ENCODE assay signal across 7 mouse cellular contexts in the genomic region with DNA sequence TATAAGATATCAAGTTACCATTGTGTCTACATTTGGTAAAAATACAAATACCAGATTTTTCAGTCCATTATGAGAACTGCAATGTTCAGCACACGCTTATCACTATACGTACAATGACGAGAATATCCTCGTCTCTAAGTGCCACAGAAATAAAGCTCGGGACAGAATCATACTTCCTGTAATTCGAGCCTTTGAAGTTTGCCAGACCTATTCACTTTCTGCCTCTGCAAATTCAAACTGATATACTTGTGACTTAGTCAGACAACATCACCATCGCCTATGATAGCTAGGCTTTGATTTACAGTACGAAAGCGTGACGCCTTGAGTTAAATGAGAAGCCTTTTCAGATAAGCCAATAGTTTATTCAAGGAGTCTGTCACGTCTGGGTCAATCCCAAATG. TPM values are rescaled to one million over a fixed set of nuclear protein-coding genes. Genes with fewer than 3 reads are reported as not detected.
DNase-seq lines count a peak whose midpoint lies in the region; ATAC-seq lines count a peak whose summit lies in the region.

No protein-coding gene starts in this region.

- no peaks in the 10 kb centered on the region for H3K36me3 ChIP-seq in midbrain, embryonic 10.5 days
- H3K36me3 ChIP-seq in midbrain, embryonic 16.5 days (ENCODE audit: control insufficient read depth, insufficient read depth, low read length), result no peaks in the 10 kb centered on the region
- no peaks in the 10 kb centered on the region for H3K36me3 ChIP-seq in forebrain, embryonic 13.5 days (ENCODE audit: poor library complexity, severe bottlenecking)
- no peaks in the 10 kb centered on the region for H3K36me3 ChIP-seq in limb, embryonic 10.5 days
- no peaks in the 10 kb centered on the region for H3K36me3 ChIP-seq in stomach, embryonic 16.5 days (ENCODE audit: control insufficient read depth, insufficient read depth, low read length)

- H3K27ac ChIP-seq in midbrain, embryonic 10.5 days (replicated peaks), result no peak overlapping the region
- H3K27ac ChIP-seq in midbrain, embryonic 16.5 days (ENCODE audit: low read length), result no peak overlapping the region
- H3K27ac ChIP-seq in forebrain, embryonic 13.5 days, result no peak overlapping the region
- H3K27ac ChIP-seq in limb, embryonic 10.5 days, result no peak overlapping the region
- no peak overlapping the region for H3K27ac ChIP-seq in stomach, embryonic 16.5 days (ENCODE audit: low read length)

- H3K9ac ChIP-seq in midbrain, embryonic 16.5 days (ENCODE audit: low read depth, low read length), result no peak overlapping the region
- no peak overlapping the region for H3K9ac ChIP-seq in forebrain, embryonic 13.5 days
- no peak overlapping the region for H3K9ac ChIP-seq in stomach, embryonic 16.5 days (ENCODE audit: low read length)

- 59% methylated on average over 11 of the region's 11 CpGs for WGBS in midbrain, embryonic 10.5 days
- WGBS in midbrain, embryonic 16.5 days, result 60% methylated on average over 11 of the region's 11 CpGs
- 42% methylated on average over 11 of the region's 11 CpGs for WGBS in forebrain, embryonic 13.5 days
- 28% methylated on average over 11 of the region's 11 CpGs for WGBS in limb, embryonic 10.5 days
- 18% methylated on average over 11 of the region's 11 CpGs for WGBS in stomach, embryonic 16.5 days

- DNase-seq in midbrain, embryonic 10.5 days (ENCODE audit: low spot score), result no peak
- DNase-seq in limb, embryonic 10.5 days (ENCODE audit: low spot score), result no peak
- no peak for DNase-seq in cerebellum, postnatal 25 days
- DNase-seq in ovary, postnatal 36 days (ENCODE audit: low spot score), result no peak

- peaks cover 27% of the 10 kb centered on the region for H3K4me1 ChIP-seq in midbrain, embryonic 10.5 days
- H3K4me1 ChIP-seq in midbrain, embryonic 16.5 days (ENCODE audit: control insufficient read depth, insufficient read depth, low read length), result peaks cover 3% of the 10 kb centered on the region; the same call in 1 of the 2 replicates
- H3K4me1 ChIP-seq in forebrain, embryonic 13.5 days, result peaks cover 13% of the 10 kb centered on the region; the same call in 1 of the 2 replicates
- peaks cover 23% of the 10 kb centered on the region for H3K4me1 ChIP-seq in limb, embryonic 10.5 days
- H3K4me1 ChIP-seq in stomach, embryonic 16.5 days (ENCODE audit: control insufficient read depth, insufficient read depth, low read length), result peaks cover 5% of the 10 kb centered on the region; the same call in 1 of the 2 replicates

- ATAC-seq in midbrain, embryonic 16.5 days, result no peak
- no peak for ATAC-seq in forebrain, embryonic 13.5 days
- ATAC-seq in stomach, embryonic 16.5 days (ENCODE audit: insufficient read depth, low FRiP score), result no peak

- H3K9me3 ChIP-seq in midbrain, embryonic 10.5 days (replicated peaks), result no peaks in the 10 kb centered on the region
- H3K9me3 ChIP-seq in midbrain, embryonic 16.5 days (replicated peaks; ENCODE audit: control insufficient read depth, low read length, poor library complexity, severe bottlenecking), result no peaks in the 10 kb centered on the region
- no peaks in the 10 kb centered on the region for H3K9me3 ChIP-seq in forebrain, embryonic 13.5 days (replicated peaks)
- H3K9me3 ChIP-seq in limb, embryonic 10.5 days (replicated peaks), result no peaks in the 10 kb centered on the region
- no peaks in the 10 kb centered on the region for H3K9me3 ChIP-seq in stomach, embryonic 16.5 days (replicated peaks; ENCODE audit: control insufficient read depth, low read length)

- peak overlapping the region; percentile 24 for H3K4me3 ChIP-seq in midbrain, embryonic 10.5 days
- H3K4me3 ChIP-seq in midbrain, embryonic 16.5 days (ENCODE audit: low read depth, low read length), result no peak overlapping the region
- H3K4me3 ChIP-seq in forebrain, embryonic 13.5 days, result peak overlapping the region; percentile 76
- H3K4me3 ChIP-seq in limb, embryonic 10.5 days, result peak overlapping the region; percentile 83
- peak overlapping the region; percentile 34 for H3K4me3 ChIP-seq in stomach, embryonic 16.5 days (replicated peaks; ENCODE audit: low read length)

- peaks cover 35% of the 10 kb centered on the region for H3K27me3 ChIP-seq in midbrain, embryonic 10.5 days (ENCODE audit: low read depth, poor library complexity, severe bottlenecking)
- H3K27me3 ChIP-seq in midbrain, embryonic 16.5 days (ENCODE audit: control insufficient read depth, insufficient read depth, low read depth, low read length), result no peaks in the 10 kb centered on the region
- H3K27me3 ChIP-seq in forebrain, embryonic 13.5 days, result no peaks in the 10 kb centered on the region
- no peaks in the 10 kb centered on the region for H3K27me3 ChIP-seq in limb, embryonic 10.5 days (ENCODE audit: low read depth, poor library complexity, severe bottlenecking)
- H3K27me3 ChIP-seq in stomach, embryonic 16.5 days (ENCODE audit: control insufficient read depth, insufficient read depth, low read length), result no peaks in the 10 kb centered on the region

- H3K4me2 ChIP-seq in midbrain, embryonic 16.5 days (ENCODE audit: low read length), result no peak overlapping the region; the same call in 1 of the 2 replicates
- H3K4me2 ChIP-seq in forebrain, embryonic 13.5 days, result peak overlapping the region; percentile 41
- H3K4me2 ChIP-seq in stomach, embryonic 16.5 days (ENCODE audit: low read depth, low read length), result peak overlapping the region; percentile 48

RNA-seq across cellular contexts. Expression of gene Vegfc, which starts 1.6 kb away (rescaled TPM):
- 5.1 and 5.4 TPM in 2 replicates for polyA plus RNA-seq in midbrain, embryonic 10.5 days (2016; fragmentation: Nextera tagmentation; extraction: Ambion mirVana)
- polyA plus RNA-seq in midbrain, embryonic 16.5 days (2015; fragmentation: Nextera tagmentation; extraction: Ambion mirVana), result 2.7 and 3.8 TPM in 2 replicates
- polyA plus RNA-seq in forebrain, embryonic 13.5 days (2015; fragmentation: Nextera tagmentation; extraction: Ambion mirVana), result 2.8 and 3.3 TPM in 2 replicates
- 8.0 and 8.8 TPM in 2 replicates for polyA plus RNA-seq in limb, embryonic 10.5 days (2016; fragmentation: Nextera tagmentation; extraction: Ambion mirVana)
- polyA plus RNA-seq in stomach, embryonic 16.5 days (2015; fragmentation: Nextera tagmentation; extraction: Ambion mirVana), result 3.6 and 4.9 TPM in 2 replicates
